Mouse (Mus musculus): ENCODE results near the gene B020011L13Rik. TPM values are rescaled to one million over a fixed set of nuclear protein-coding genes. Genes with fewer than 3 reads are reported as not detected.
"Not testable (repeated sequence)": the region's sequence is repeated elsewhere in the genome, so short reads cannot be mapped to it uniquely, and the experiment has no call there.

B020011L13Rik gene
- not detected in 2 replicates for total RNA-seq (2021)
- long read RNA-seq, result 0 reads

DNA sequence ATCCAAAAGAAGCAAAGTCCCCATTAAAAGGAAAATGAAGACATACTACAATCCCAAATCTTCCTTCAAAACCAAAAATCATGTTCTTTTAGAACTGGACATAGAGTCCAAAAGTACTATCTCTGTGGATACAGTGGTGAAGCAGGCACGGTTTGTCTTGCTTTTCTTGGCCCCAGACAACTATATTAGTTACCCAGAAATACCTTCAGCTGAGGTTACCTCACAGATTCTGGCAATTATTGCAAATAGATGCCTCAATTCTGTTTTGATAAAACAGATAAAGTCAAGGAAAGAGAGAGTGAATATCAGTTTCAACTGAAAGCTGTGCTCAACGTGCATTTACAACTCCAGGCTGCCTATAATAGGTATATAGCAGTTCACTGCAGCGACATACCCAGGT lies at the start of gene B020011L13Rik:
B020011L13Rik (plus strand) TSS at position 301 of the 400 bp plus-strand sequence.
- not testable (repeated sequence) for DNase-seq

DNA sequence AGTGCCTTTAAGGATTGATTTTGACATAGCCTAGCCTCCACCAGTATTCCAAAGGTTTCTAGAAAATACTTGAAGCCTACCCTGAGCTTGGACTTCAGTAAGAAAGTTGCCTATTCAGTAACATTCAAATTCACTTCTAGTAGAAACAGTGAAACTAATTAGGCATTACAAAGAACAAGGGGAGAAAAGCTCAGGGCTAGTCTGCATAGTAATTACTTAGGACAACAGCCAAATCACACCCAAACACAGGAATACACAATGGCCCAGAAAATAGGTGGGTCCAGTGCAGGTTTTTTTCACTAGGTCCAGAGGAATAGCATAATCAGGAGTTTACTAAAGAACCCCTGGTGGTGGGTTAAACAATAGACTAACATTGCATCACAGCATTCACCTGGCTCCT lies 35.3 kb downstream of the B020011L13Rik start:
- DNase-seq, result not testable (repeated sequence)

DNA sequence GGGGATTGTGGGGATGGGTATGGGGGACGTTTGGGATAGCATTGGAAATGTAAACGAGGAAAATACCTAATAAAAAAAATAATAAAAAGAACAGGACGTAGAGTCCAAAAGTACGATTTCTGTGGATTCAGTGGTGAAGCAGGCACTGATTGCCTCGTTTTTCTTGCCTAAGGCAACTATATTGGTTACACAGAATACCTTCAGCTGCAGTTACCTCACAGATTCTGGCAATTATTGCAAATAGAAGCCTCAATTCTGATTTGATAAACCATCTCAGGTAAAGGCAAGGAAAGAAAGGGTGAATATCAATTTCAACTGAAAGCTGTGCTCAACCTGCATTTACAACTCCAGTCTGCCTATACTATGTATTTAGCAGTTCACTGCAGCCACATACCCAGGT lies 48.8 kb downstream of the B020011L13Rik start, which contains the start of gene Gm28360:
Gm28360 (plus strand) TSS at position 301 of the 400 bp plus-strand sequence.
- DNase-seq, result not testable (repeated sequence)

DNA sequence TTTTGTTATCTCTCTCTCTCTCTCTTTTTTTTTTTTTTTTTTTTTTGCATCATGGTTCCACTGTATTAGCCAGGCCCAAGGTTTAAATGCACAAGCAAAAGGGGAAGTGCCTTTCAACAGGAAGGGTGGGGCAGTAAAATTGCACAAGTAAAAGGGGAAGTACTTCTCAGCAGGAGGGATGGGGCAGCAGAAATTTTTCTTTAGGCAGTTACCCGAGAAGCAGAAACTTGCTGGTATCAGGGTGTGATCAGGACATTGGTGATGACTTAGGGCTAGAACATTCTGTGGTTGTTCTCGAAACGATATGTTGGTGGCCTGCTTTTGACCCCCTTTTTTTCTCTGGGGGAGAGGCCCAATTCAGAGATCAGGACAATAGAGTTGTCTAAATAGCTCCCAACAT lies 70.8 kb downstream of the B020011L13Rik start:
- not testable (repeated sequence) for DNase-seq

Other genes with a start within 250 kb of the B020011L13Rik start
- gene Gm28363, start 84.0 kb upstream of the B020011L13Rik start, total RNA-seq (2021), result not detected in 2 replicates
- not detected in 2 replicates for gene Gm28360, start 48.9 kb downstream of the B020011L13Rik start, total RNA-seq (2021)
- not detected in 2 replicates for gene Gm28168, start 146.9 kb downstream of the B020011L13Rik start, total RNA-seq (2021)
- gene Gm7145, start 184.8 kb downstream of the B020011L13Rik start, total RNA-seq (2021), result not detected in 2 replicates

Data from adrenal gland, postnatal 25 days (tissue).